Mouse (Mus musculus) subcutaneous adipose tissue, adult 2 months (tissue): ENCODE results near the gene Olfr364-ps1. TPM values are rescaled to one million over a fixed set of nuclear protein-coding genes. Genes with fewer than 3 reads are reported as not detected.

Experiments used
- polyA plus RNA-seq: library from polyadenylated mRNA; depleted of rRNA; stranded (reverse); fragments of >200 nt; gene quantifications from 2 replicates; pipeline ENCODE4 v1.2.3, GENCODE M21; 2012; ENCODE audit warnings: low replicate concordance; rRNA removed

Gene Olfr364-ps1
- polyA plus RNA-seq: not detected in 2 replicates

GRCm38 (mm10) chr2:37139022-37139421, at the start of gene Olfr364-ps1:
Gene Olfr364-ps1, plus strand, starts transcription at chr2:37139322.

GRCm38 (mm10) chr2:37117810-37118209, 21.3 kb upstream of the Olfr364-ps1 start, which contains the start of gene Olfr362:
Gene Olfr362, minus strand, starts transcription at chr2:37117910.

DNA sequence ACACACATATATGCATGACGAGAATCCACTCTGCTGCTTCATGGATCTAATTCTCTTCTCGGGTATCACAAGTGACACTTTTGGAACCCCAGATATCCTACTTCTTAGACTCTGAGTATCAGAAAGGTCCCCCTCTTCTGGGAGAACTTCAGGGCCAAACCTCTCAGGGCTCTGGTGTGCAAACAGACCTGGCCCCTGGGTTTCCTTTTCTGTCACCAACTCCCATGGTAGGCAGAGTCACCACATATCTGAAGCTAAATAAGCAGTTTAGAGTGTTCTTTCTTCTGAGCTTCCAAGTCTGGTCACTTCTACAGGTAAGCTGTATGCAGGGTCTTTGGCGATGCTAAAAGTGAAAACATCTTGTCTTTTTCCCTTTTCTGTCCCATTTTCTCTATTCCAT, 48.8 kb downstream of the Olfr364-ps1 start, which contains the start of gene Olfr365:
TSS of gene Olfr365 (plus strand) at position 301 of the 400 bp plus-strand sequence.

Other genes starting within 250 kb of the Olfr364-ps1 start
- not detected in 2 replicates for gene Olfr353, start 246.4 kb upstream of the Olfr364-ps1 start, polyA plus RNA-seq
- not detected in 2 replicates for gene Olfr354, start 233.6 kb upstream of the Olfr364-ps1 start, polyA plus RNA-seq
- gene Olfr355, start 210.4 kb upstream of the Olfr364-ps1 start, polyA plus RNA-seq: not detected in 2 replicates
- not detected in 2 replicates for gene Olfr356, start 202.2 kb upstream of the Olfr364-ps1 start, polyA plus RNA-seq
- gene Olfr357, start 145.5 kb upstream of the Olfr364-ps1 start, polyA plus RNA-seq: not detected in 2 replicates
- not detected in 2 replicates for gene Olfr358, start 130.0 kb upstream of the Olfr364-ps1 start, polyA plus RNA-seq
- gene Olfr360, start 73.6 kb upstream of the Olfr364-ps1 start, polyA plus RNA-seq: not detected in 2 replicates
- gene Olfr361, start 50.0 kb upstream of the Olfr364-ps1 start, polyA plus RNA-seq: not detected in 2 replicates
- gene Olfr362, start 21.4 kb upstream of the Olfr364-ps1 start, polyA plus RNA-seq: not detected in 2 replicates
- not detected in 2 replicates for gene Olfr365, start 48.9 kb downstream of the Olfr364-ps1 start, polyA plus RNA-seq
- gene Olfr366, start 72.3 kb downstream of the Olfr364-ps1 start, polyA plus RNA-seq: not detected in 2 replicates
- not detected in 2 replicates for gene Olfr368, start 187.2 kb downstream of the Olfr364-ps1 start, polyA plus RNA-seq
- gene Pdcl, start 220.0 kb downstream of the Olfr364-ps1 start, polyA plus RNA-seq: 10.7 and 13.6 TPM in 2 replicates